Mouse (Mus musculus): Measurements from ENCODE around the gene Gm3238. TPM values are rescaled to one million over a fixed set of nuclear protein-coding genes. Genes with fewer than 3 reads are reported as not detected.
"Not testable (repeated sequence)": the region's sequence is repeated elsewhere in the genome, so short reads cannot be mapped to it uniquely, and the experiment has no call there.

Gm3238 gene
- polyA plus RNA-seq, 1 experiment from 2014 or later, result not detected

DNA sequence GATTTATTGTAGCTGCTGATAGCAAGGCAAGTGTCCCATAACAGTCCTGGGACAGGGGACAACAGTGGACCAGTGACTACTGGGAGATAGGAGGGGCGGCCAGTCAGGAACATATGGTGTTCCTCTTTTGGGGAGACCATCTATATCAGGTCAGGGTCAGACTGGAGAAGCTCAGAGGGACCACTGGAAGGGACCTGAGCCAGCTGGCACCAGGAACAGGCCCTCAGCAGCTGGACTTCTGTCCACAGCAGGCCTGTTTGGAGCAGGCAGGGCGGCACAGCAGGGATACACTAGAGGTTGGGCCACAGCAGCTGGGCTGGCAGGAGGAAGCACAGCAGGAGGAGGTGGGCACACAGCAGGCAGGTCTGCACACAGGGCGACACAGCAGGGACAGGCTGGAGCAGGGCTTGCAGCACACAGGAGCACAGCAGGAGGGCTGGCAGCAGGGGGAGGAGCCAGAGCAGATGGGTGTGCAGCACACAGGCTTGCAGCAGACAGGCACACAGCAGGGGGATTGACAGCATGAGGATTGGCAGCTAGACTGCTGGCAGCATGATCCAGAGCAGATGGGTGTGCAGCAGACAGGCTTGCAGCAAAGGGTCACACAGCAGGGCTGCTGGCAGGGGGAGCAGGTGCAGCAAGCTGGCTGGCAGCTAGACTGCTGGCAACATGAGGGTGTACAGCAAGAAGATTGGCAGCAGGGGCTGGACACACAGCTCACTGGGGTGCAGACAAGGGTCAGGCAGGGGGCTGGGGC is 27.2 kb upstream of the Gm3238 start:
- 32% methylated on average over 3 of the region's 3 CpGs for WGBS
- ATAC-seq (ENCODE audit: insufficient number of reproducible peaks, insufficient read depth, low FRiP score, low read depth); H3K4me1 ChIP-seq (ENCODE audit: control insufficient read depth, insufficient read depth, low read length): not testable (repeated sequence)

GRCm38 (mm10) chr10:77797677-77798076 is 26.6 kb upstream of the Gm3238 start:
- 21% methylated on average over 3 of the region's 3 CpGs for WGBS
- Histone ChIP-seq H3K4me3 (ENCODE audit: low read depth, low read length) (no peak overlapping the region), H3K36me3 (ENCODE audit: control insufficient read depth, insufficient read depth, low read length) (no peaks in the 10 kb centered on the region), H3K4me2 (replicated peaks; ENCODE audit: low read depth, low read length) (no peak overlapping the region), H3K27me3 (ENCODE audit: control insufficient read depth, insufficient read depth, low read length) (no peaks in the 10 kb centered on the region), H3K9me3 (ENCODE audit: control insufficient read depth, low read depth, low read length) (no peaks in the 10 kb centered on the region), H3K27ac (ENCODE audit: low read length) (no peak overlapping the region), H3K9ac (replicated peaks; ENCODE audit: low read depth, low read length) (no peak overlapping the region), H3K4me1 (ENCODE audit: control insufficient read depth, insufficient read depth, low read length) (no peaks in the 10 kb centered on the region)
- no peak for ATAC-seq (ENCODE audit: insufficient number of reproducible peaks, insufficient read depth, low FRiP score, low read depth)

More for the DNA sequence above, 27.2 kb upstream of the Gm3238 start:
- H3K4me3 ChIP-seq (ENCODE audit: low read depth, low read length); H3K27ac ChIP-seq (ENCODE audit: low read length); H3K9ac ChIP-seq (replicated peaks; ENCODE audit: low read depth, low read length); H3K4me2 ChIP-seq (replicated peaks; ENCODE audit: low read depth, low read length); H3K36me3 ChIP-seq (ENCODE audit: control insufficient read depth, insufficient read depth, low read length); H3K9me3 ChIP-seq (ENCODE audit: control insufficient read depth, low read depth, low read length); H3K27me3 ChIP-seq (ENCODE audit: control insufficient read depth, insufficient read depth, low read length): not testable (repeated sequence)

- Histone ChIP-seq H3K27me3 (ENCODE audit: control insufficient read depth, insufficient read depth, low read length) (no peaks in the 10 kb centered on the region), H3K4me1 (ENCODE audit: control insufficient read depth, insufficient read depth, low read length) (no peaks in the 10 kb centered on the region), H3K27ac (ENCODE audit: low read length) (no peak within 1 kb of the TSS), H3K9ac (replicated peaks; ENCODE audit: low read depth, low read length) (no peak within 1 kb of the TSS), H3K4me2 (replicated peaks; ENCODE audit: low read depth, low read length) (no peak within 1 kb of the TSS), H3K9me3 (ENCODE audit: control insufficient read depth, low read depth, low read length) (no peaks in the 10 kb centered on the region), H3K36me3 (ENCODE audit: control insufficient read depth, insufficient read depth, low read length) (no peaks in the 10 kb centered on the region), H3K4me3 (ENCODE audit: low read depth, low read length) (no peak within 1 kb of the TSS)
- no peak for ATAC-seq (ENCODE audit: insufficient number of reproducible peaks, insufficient read depth, low FRiP score, low read depth)
- WGBS, result 63% methylated on average over 2 of the region's 2 CpGs
These were observed 23.9 kb upstream of the Gm3238 start, which contains the start of gene Gm9639 for GRCm38 (mm10) chr10:77794976-77795375. Gene Gm9639 (minus strand): TSS chr10:77795076.

DNA sequence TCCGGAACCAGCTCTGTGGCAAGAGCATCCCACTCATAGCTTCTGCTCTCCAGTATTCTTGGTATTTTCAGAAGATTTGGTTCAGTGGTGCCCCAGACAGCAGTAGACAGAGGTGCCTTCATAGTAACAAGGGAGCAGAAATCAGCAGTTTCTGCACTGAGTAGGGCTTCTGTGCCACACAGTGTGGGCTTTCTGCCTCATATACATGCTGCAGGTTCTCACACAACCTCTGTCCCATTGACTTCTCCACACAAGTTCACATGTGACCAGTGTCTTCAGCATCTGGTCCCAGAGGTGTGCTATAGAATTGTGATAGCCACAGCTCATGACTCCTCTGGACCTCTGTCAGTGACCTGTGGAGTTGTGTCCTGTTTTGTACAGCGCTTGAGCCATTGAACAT is 17.5 kb upstream of the Gm3238 start:
- Histone ChIP-seq H3K4me1 (ENCODE audit: control insufficient read depth, insufficient read depth, low read length) (no peaks in the 10 kb centered on the region), H3K9ac (replicated peaks; ENCODE audit: low read depth, low read length) (no peak overlapping the region), H3K27ac (ENCODE audit: low read length) (no peak overlapping the region), H3K4me2 (replicated peaks; ENCODE audit: low read depth, low read length) (no peak overlapping the region), H3K4me3 (ENCODE audit: low read depth, low read length) (no peak overlapping the region), H3K9me3 (ENCODE audit: control insufficient read depth, low read depth, low read length) (no peaks in the 10 kb centered on the region), H3K27me3 (ENCODE audit: control insufficient read depth, insufficient read depth, low read length) (no peaks in the 10 kb centered on the region), H3K36me3 (ENCODE audit: control insufficient read depth, insufficient read depth, low read length) (no peaks in the 10 kb centered on the region)
- 87% methylated on average over 2 of the region's 2 CpGs for WGBS
- ATAC-seq (ENCODE audit: insufficient number of reproducible peaks, insufficient read depth, low FRiP score, low read depth), result no peak

DNA sequence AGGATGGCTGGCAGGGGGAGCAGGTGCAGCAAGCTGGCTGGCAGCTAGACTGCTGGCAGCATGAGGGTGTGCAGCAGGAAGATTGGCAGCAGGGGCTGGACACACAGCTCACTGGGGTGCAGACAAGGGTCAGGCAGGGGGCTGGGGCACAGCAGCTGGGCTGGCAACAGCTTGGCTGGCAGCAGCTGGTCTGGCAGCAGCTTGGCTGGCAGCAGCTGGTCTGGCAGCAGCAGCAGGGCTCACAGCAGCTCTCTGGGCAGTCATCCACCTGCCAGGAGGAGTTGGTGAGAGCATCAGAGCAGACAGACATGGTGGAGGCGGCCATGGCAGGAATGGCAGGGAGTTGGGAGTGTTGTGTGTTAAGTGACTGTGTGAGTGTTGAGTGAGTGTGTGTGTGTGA is 16.8 kb upstream of the Gm3238 start, which contains the start of gene Gm7137:
Gm7137 (minus strand) TSS at position 325 of the 400 bp plus-strand sequence.
- not testable (repeated sequence) for ATAC-seq (ENCODE audit: insufficient number of reproducible peaks, insufficient read depth, low FRiP score, low read depth); H3K9me3 ChIP-seq (ENCODE audit: control insufficient read depth, low read depth, low read length); H3K4me1 ChIP-seq (ENCODE audit: control insufficient read depth, insufficient read depth, low read length); H3K27me3 ChIP-seq (ENCODE audit: control insufficient read depth, insufficient read depth, low read length); H3K4me2 ChIP-seq (replicated peaks; ENCODE audit: low read depth, low read length); H3K4me3 ChIP-seq (ENCODE audit: low read depth, low read length); H3K36me3 ChIP-seq (ENCODE audit: control insufficient read depth, insufficient read depth, low read length); H3K9ac ChIP-seq (replicated peaks; ENCODE audit: low read depth, low read length); H3K27ac ChIP-seq (ENCODE audit: low read length)
- whole genome bisulfite sequencing, result 71% methylated on average over 1 of the region's 1 CpGs

- not testable (repeated sequence) for H3K36me3 ChIP-seq (ENCODE audit: control insufficient read depth, insufficient read depth, low read length); H3K4me2 ChIP-seq (replicated peaks; ENCODE audit: low read depth, low read length); H3K27ac ChIP-seq (ENCODE audit: low read length); H3K9ac ChIP-seq (replicated peaks; ENCODE audit: low read depth, low read length); H3K4me1 ChIP-seq (ENCODE audit: control insufficient read depth, insufficient read depth, low read length); H3K9me3 ChIP-seq (ENCODE audit: control insufficient read depth, low read depth, low read length); ATAC-seq (ENCODE audit: insufficient number of reproducible peaks, insufficient read depth, low FRiP score, low read depth); H3K27me3 ChIP-seq (ENCODE audit: control insufficient read depth, insufficient read depth, low read length); H3K4me3 ChIP-seq (ENCODE audit: low read depth, low read length)
- 88% methylated on average over 1 of the region's 3 CpGs for WGBS
These were observed 12.3 kb upstream of the Gm3238 start for GRCm38 (mm10) chr10:77783396-77783795.

- H3K4me3 ChIP-seq (ENCODE audit: low read depth, low read length); ATAC-seq (ENCODE audit: insufficient number of reproducible peaks, insufficient read depth, low FRiP score, low read depth); H3K36me3 ChIP-seq (ENCODE audit: control insufficient read depth, insufficient read depth, low read length); H3K4me1 ChIP-seq (ENCODE audit: control insufficient read depth, insufficient read depth, low read length); H3K27ac ChIP-seq (ENCODE audit: low read length); H3K27me3 ChIP-seq (ENCODE audit: control insufficient read depth, insufficient read depth, low read length); H3K4me2 ChIP-seq (replicated peaks; ENCODE audit: low read depth, low read length); H3K9ac ChIP-seq (replicated peaks; ENCODE audit: low read depth, low read length); H3K9me3 ChIP-seq (ENCODE audit: control insufficient read depth, low read depth, low read length): not testable (repeated sequence)
- WGBS, result no CpG with 5 or more reads among the region's 1 CpGs
These were observed 11.3 kb upstream of the Gm3238 start, which contains the start of gene Gm3250 for GRCm38 (mm10) chr10:77782442-77782841. Gene Gm3250 (minus strand): TSS chr10:77782542.

DNA sequence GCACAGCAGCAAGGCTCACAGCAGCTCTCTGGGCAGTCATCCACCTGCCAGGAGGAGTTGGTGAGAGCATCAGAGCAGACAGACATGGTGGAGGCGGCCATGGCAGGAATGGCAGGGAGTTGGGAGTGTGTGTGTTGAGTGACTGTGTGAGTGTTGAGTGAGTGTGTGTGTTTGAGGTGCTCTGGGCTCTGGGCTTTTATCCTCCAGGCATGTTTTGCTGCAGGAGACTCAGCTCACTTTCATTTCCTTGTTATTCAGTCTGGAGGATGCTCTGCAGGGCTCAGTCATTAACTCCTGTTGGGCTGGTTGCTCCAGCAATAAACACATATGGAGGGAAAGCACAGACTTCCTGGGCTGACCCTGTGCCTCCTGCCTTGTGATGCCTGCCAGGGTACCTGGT is 5.7 kb upstream of the Gm3238 start, which contains the start of gene Gm7138:
Gm7138 (minus strand) TSS at position 101 of the 400 bp plus-strand sequence.
- 62% methylated on average over 1 of the region's 1 CpGs for WGBS
- H3K4me1 ChIP-seq (ENCODE audit: control insufficient read depth, insufficient read depth, low read length); H3K4me3 ChIP-seq (ENCODE audit: low read depth, low read length); H3K27me3 ChIP-seq (ENCODE audit: control insufficient read depth, insufficient read depth, low read length); H3K36me3 ChIP-seq (ENCODE audit: control insufficient read depth, insufficient read depth, low read length); H3K9me3 ChIP-seq (ENCODE audit: control insufficient read depth, low read depth, low read length); H3K9ac ChIP-seq (replicated peaks; ENCODE audit: low read depth, low read length); H3K27ac ChIP-seq (ENCODE audit: low read length); ATAC-seq (ENCODE audit: insufficient number of reproducible peaks, insufficient read depth, low FRiP score, low read depth); H3K4me2 ChIP-seq (replicated peaks; ENCODE audit: low read depth, low read length): not testable (repeated sequence)

DNA sequence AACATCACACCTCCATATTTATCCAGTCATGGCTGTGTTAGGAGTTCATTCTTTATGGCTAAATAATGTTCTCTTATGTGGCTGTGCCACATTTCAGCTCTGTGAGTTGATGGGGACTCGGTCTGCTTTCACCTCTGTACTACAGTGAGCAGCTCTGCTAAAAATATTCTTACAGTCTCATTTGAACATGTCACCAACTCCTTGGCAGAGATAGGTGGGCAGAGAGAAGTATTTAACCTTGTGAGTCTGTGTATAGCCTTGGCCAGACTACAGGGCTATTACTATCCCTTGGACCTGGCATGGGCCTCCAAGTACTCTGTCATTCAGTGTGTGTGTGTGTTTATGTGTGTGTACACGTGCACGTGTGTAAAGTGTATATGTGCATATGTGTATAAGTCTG is 1.0 kb upstream of the Gm3238 start:
- not testable (repeated sequence) for H3K4me2 ChIP-seq (replicated peaks; ENCODE audit: low read depth, low read length); H3K27ac ChIP-seq (ENCODE audit: low read length); H3K4me1 ChIP-seq (ENCODE audit: control insufficient read depth, insufficient read depth, low read length); ATAC-seq (ENCODE audit: insufficient number of reproducible peaks, insufficient read depth, low FRiP score, low read depth); H3K4me3 ChIP-seq (ENCODE audit: low read depth, low read length); H3K9me3 ChIP-seq (ENCODE audit: control insufficient read depth, low read depth, low read length); H3K27me3 ChIP-seq (ENCODE audit: control insufficient read depth, insufficient read depth, low read length); H3K36me3 ChIP-seq (ENCODE audit: control insufficient read depth, insufficient read depth, low read length); H3K9ac ChIP-seq (replicated peaks; ENCODE audit: low read depth, low read length)
- 91% methylated on average over 1 of the region's 3 CpGs for WGBS
